Mouse (Mus musculus) MEL (cell line): ENCODE measurements at regions not wholly inside any gene's neighbourhood (a gene's known extent, or its start where the extent isn't known, plus 50 kb on each side); places are given as distances from the start of the nearest gene placed in this dataset.

Source experiments
- DNase-seq: peaks from one replicate; pipeline ENCODE4 v3.0.0; 2011; ENCODE audit warnings: low read depth, low spot score
- H3K27ac ChIP-seq: 2 replicates; pipeline ENCODE4 v1.5.1; 2012; ENCODE audit warnings: low read depth, mild to moderate bottlenecking, control low read depth, low read length, moderate library complexity; ENCODE audit not compliant: control insufficient read depth
- H3K27me3 ChIP-seq, 2 experiments: fragments of 150-350 bp in 1 of 2; sonication (generic) in 1 of 2; 2 replicates each; pipeline ENCODE4 v1.6.1; 2012; ENCODE audit warnings: low read length in 2 of 2, mild to moderate bottlenecking in 2 of 2, improper control_type of control experiment in 1 of 2, moderate library complexity in 1 of 2; ENCODE audit not compliant: insufficient read depth in 2 of 2, control insufficient read depth in 1 of 2
- H3K36me3 ChIP-seq, 2 experiments: 2 replicates each; pipeline ENCODE4 v1.6.1; 2012 to 2014; ENCODE audit warnings: low read length in 2 of 2, improper control_type of control experiment in 1 of 2, inconsistent platforms in 1 of 2, mild to moderate bottlenecking in 1 of 2; ENCODE audit not compliant: insufficient read depth in 2 of 2, control insufficient read depth in 1 of 2
- H3K4me1 ChIP-seq, 2 experiments: fragments of 150-350 bp in 1 of 2; sonication (generic) in 1 of 2; 2 replicates each; pipeline ENCODE4 v1.6.1; 2012; ENCODE audit warnings: low read length in 2 of 2, improper control_type of control experiment in 1 of 2, mild to moderate bottlenecking in 1 of 2; ENCODE audit not compliant: insufficient read depth in 2 of 2, control insufficient read depth in 1 of 2
- H3K4me3 ChIP-seq, 2 experiments: fragments of 150-350 bp in 1 of 2; sonication (generic) in 1 of 2; 2 replicates each; pipeline ENCODE4 v1.5.1; 2012; ENCODE audit warnings: low read depth in 2 of 2, low read length in 2 of 2, mild to moderate bottlenecking in 2 of 2, moderate library complexity in 2 of 2, control low read depth in 1 of 2, improper control_type of control experiment in 1 of 2; ENCODE audit not compliant: control insufficient read depth in 1 of 2, insufficient read depth in 1 of 2
- H3K79me2 ChIP-seq: 2 replicates; pipeline ENCODE4 v1.6.1; 2012; ENCODE audit warnings: mild to moderate bottlenecking, low read length, moderate library complexity; ENCODE audit not compliant: control insufficient read depth, poor library complexity, insufficient read depth
- H3K9ac ChIP-seq: 2 replicates; pipeline ENCODE4 v1.6.1; 2012; ENCODE audit warnings: low read depth, mild to moderate bottlenecking, control low read depth, low read length, moderate library complexity; ENCODE audit not compliant: control insufficient read depth, poor library complexity, severe bottlenecking
- H3K9me3 ChIP-seq: fragments of 150-350 bp; sonication (generic); replicated peaks from 2 replicates; pipeline ENCODE4 v1.6.1; 2012; ENCODE audit warnings: mild to moderate bottlenecking, low read length, improper control_type of control experiment, moderate library complexity; ENCODE audit not compliant: insufficient read depth
- BHLHE40 ChIP-seq: IDR thresholded peaks from 2 replicates; pipeline ENCODE4 v1.6.1; 2012; ENCODE audit warnings: low read depth, mild to moderate bottlenecking, inconsistent platforms, low read length, improper control_type of control experiment, borderline replicate concordance
- CHD2 ChIP-seq: IDR thresholded peaks from 2 replicates; pipeline ENCODE4 v1.6.1; 2011; ENCODE audit warnings: low read length, improper control_type of control experiment
- CTCF ChIP-seq, 3 experiments: IDR thresholded peaks in 2 of 3; conservative IDR thresholded peaks in 1 of 3; 2 replicates each; pipeline ENCODE4 v1.5.1; 2011 to 2012; ENCODE audit warnings: low read length in 3 of 3, low read depth in 2 of 3, mild to moderate bottlenecking in 2 of 3, improper control_type of control experiment in 1 of 3, inconsistent platforms in 1 of 3, mixed read lengths in 1 of 3, moderate library complexity in 1 of 3; ENCODE audit not compliant: control insufficient read depth in 1 of 3, insufficient read depth in 1 of 3, poor library complexity in 1 of 3, severe bottlenecking in 1 of 3
- E2F4 ChIP-seq: IDR thresholded peaks from 2 replicates; pipeline ENCODE4 v1.6.1; 2011; ENCODE audit warnings: low read depth, low read length, improper control_type of control experiment, borderline replicate concordance
- EP300 ChIP-seq, 2 experiments: IDR thresholded peaks; 2 replicates each; pipeline ENCODE4 v1.6.1; 2011; ENCODE audit warnings: improper control_type of control experiment in 2 of 2, low read length in 2 of 2, low read depth in 1 of 2, mild to moderate bottlenecking in 1 of 2
- GABPA ChIP-seq: IDR thresholded peaks from 2 replicates; pipeline ENCODE4 v1.6.1; 2012; ENCODE audit warnings: low read depth, mild to moderate bottlenecking, inconsistent platforms, low read length, improper control_type of control experiment, moderate library complexity
- GATA1 ChIP-seq: IDR thresholded peaks from 2 replicates; pipeline ENCODE4 v1.6.1; 2011; ENCODE audit warnings: low read depth, low read length, improper control_type of control experiment
- HCFC1 ChIP-seq: IDR thresholded peaks from 2 replicates; pipeline ENCODE4 v1.6.1; 2012; ENCODE audit warnings: low read depth, mild to moderate bottlenecking, inconsistent platforms, low read length, improper control_type of control experiment, moderate library complexity
- JUND ChIP-seq: IDR thresholded peaks from 2 replicates; pipeline ENCODE4 v1.6.1; 2011; ENCODE audit warnings: low read depth, mild to moderate bottlenecking, improper control_type of control experiment, low read length
- KAT2A ChIP-seq: conservative IDR thresholded peaks from 2 replicates; pipeline ENCODE4 v1.6.1; 2012; ENCODE audit warnings: low read depth, low read length, improper control_type of control experiment, inconsistent platforms
- MAFK ChIP-seq: IDR thresholded peaks from 2 replicates; pipeline ENCODE4 v1.6.1; 2011; ENCODE audit warnings: low read depth, mild to moderate bottlenecking, low read length, improper control_type of control experiment, borderline replicate concordance
- MAX ChIP-seq: IDR thresholded peaks from 2 replicates; pipeline ENCODE4 v1.6.1; 2011; ENCODE audit warnings: low read length, improper control_type of control experiment
- MAZ ChIP-seq: IDR thresholded peaks from 2 replicates; pipeline ENCODE4 v1.6.1; 2012; ENCODE audit warnings: low read depth, mild to moderate bottlenecking, inconsistent platforms, low read length, improper control_type of control experiment
- MEF2A ChIP-seq: IDR thresholded peaks from 2 replicates; pipeline ENCODE4 v1.6.1; 2014; ENCODE audit warnings: low read depth, mild to moderate bottlenecking, inconsistent platforms, low read length, improper control_type of control experiment; ENCODE audit not compliant: poor library complexity, insufficient replicate concordance, severe bottlenecking; ENCODE audit errors: extremely low read depth
- MYB ChIP-seq: IDR thresholded peaks from 2 replicates; pipeline ENCODE4 v1.6.1; 2011; ENCODE audit warnings: mild to moderate bottlenecking, low read depth, low read length, improper control_type of control experiment
- MYC ChIP-seq: IDR thresholded peaks from 2 replicates; pipeline ENCODE4 v1.6.1; 2011; ENCODE audit warnings: low read depth, mild to moderate bottlenecking, low read length, improper control_type of control experiment, moderate library complexity
- NELFE ChIP-seq: IDR thresholded peaks from 2 replicates; pipeline ENCODE4 v1.6.1; 2011; ENCODE audit warnings: low read depth, low read length, improper control_type of control experiment
- POLR2AphosphoS5 ChIP-seq: IDR thresholded peaks from 2 replicates; pipeline ENCODE4 v1.6.1; 2012; ENCODE audit warnings: low read depth, borderline replicate concordance, mild to moderate bottlenecking, inconsistent platforms, low read length, moderate library complexity, mixed read lengths
- RAD21 ChIP-seq: IDR thresholded peaks from 2 replicates; pipeline ENCODE4 v1.6.1; 2011; ENCODE audit warnings: mild to moderate bottlenecking, low read depth, low read length, improper control_type of control experiment
- SMC3 ChIP-seq: IDR thresholded peaks from 2 replicates; pipeline ENCODE4 v1.6.1; 2011; ENCODE audit warnings: low read depth, low read length, improper control_type of control experiment
- TAL1 ChIP-seq: IDR thresholded peaks from 2 replicates; pipeline ENCODE4 v1.6.1; 2012; ENCODE audit warnings: mild to moderate bottlenecking, inconsistent platforms, low read length, moderate library complexity, mixed read lengths
- TBP ChIP-seq: IDR thresholded peaks from 2 replicates; pipeline ENCODE4 v1.8.0; 2011; ENCODE audit warnings: low read depth, low read length, improper control_type of control experiment
- TCF12 ChIP-seq: IDR thresholded peaks from 2 replicates; pipeline ENCODE4 v1.6.1; 2014; ENCODE audit warnings: low read depth, mild to moderate bottlenecking, inconsistent platforms, low read length, improper control_type of control experiment, moderate library complexity
- USF2 ChIP-seq, 2 experiments: IDR thresholded peaks; 2 replicates each; pipeline ENCODE4 v1.6.1; 2011 to 2012; ENCODE audit warnings: improper control_type of control experiment in 2 of 2, low read length in 2 of 2, borderline replicate concordance in 1 of 2, inconsistent platforms in 1 of 2, low read depth in 1 of 2, mild to moderate bottlenecking in 1 of 2; ENCODE audit not compliant: insufficient read depth in 1 of 2
- ZC3H11A ChIP-seq: IDR thresholded peaks from 2 replicates; pipeline ENCODE4 v1.6.1; 2012; ENCODE audit warnings: low read depth, mild to moderate bottlenecking, inconsistent platforms, low read length, improper control_type of control experiment
- ZKSCAN1 ChIP-seq: IDR thresholded peaks from 2 replicates; pipeline ENCODE4 v1.6.1; 2012; ENCODE audit warnings: low read depth, mild to moderate bottlenecking, inconsistent platforms, low read length, improper control_type of control experiment, moderate library complexity
- ZMIZ1 ChIP-seq: IDR thresholded peaks from 2 replicates; pipeline ENCODE4 v1.6.1; 2012; ENCODE audit warnings: low read depth, mild to moderate bottlenecking, inconsistent platforms, low read length, improper control_type of control experiment, moderate library complexity
- ZNF384 ChIP-seq: IDR thresholded peaks from 2 replicates; pipeline ENCODE4 v1.6.1; 2012; ENCODE audit warnings: low read depth, mild to moderate bottlenecking, inconsistent platforms, low read length, improper control_type of control experiment

- TF ChIP-seq MAX (no peak), POLR2AphosphoS5 (no peak), ZNF384 (no peak)
- no peak overlapping the region for H3K9ac ChIP-seq
- no peaks in the 10 kb centered on the region for H3K9me3 ChIP-seq
- no peak for DNase-seq
- no peak overlapping the region for H3K27ac ChIP-seq
- no peak overlapping the region for H3K4me3 ChIP-seq
- H3K79me2 ChIP-seq, result no peaks in the 10 kb centered on the region
- no peaks in the 10 kb centered on the region for H3K36me3 ChIP-seq
- H3K4me1 ChIP-seq, result no peaks in the 10 kb centered on the region
- no peaks in the 10 kb centered on the region for H3K27me3 ChIP-seq
Measured at GRCm38 (mm10) chr2:148560013-148560773, 112.2 kb upstream of the Nxt1 start.

GRCm38 (mm10) chr2:148559376-148559775, 113.0 kb upstream of the Nxt1 start:
- H3K4me3 ChIP-seq, result no peak overlapping the region
- H3K36me3 ChIP-seq, result no peaks in the 10 kb centered on the region
- no peak overlapping the region for H3K9ac ChIP-seq
- TF ChIP-seq JUND (no peak), MYC (no peak), MAZ (no peak), NELFE (no peak), HCFC1 (no peak), MAFK (no peak), GATA1 (no peak), KAT2A (no peak), EP300 (IDR thresholded peaks at IDR 0.05; ENCODE audit: low read depth in 1 of 2, low read length in 2 of 2) (no peak), GABPA (no peak), RAD21 (no peak), MYB (no peak), ZC3H11A (no peak), CHD2 (no peak)
- H3K27me3 ChIP-seq, result no peaks in the 10 kb centered on the region
- DNase-seq, result no peak
- no peaks in the 10 kb centered on the region for H3K9me3 ChIP-seq
- no peak overlapping the region for H3K27ac ChIP-seq
- no peaks in the 10 kb centered on the region for H3K4me1 ChIP-seq
- no peaks in the 10 kb centered on the region for H3K79me2 ChIP-seq

- H3K27me3 ChIP-seq, result no peaks in the 10 kb centered on the region
- DNase-seq, result no peak
- no peaks in the 10 kb centered on the region for H3K79me2 ChIP-seq
- H3K36me3 ChIP-seq, result no peaks in the 10 kb centered on the region
- no peaks in the 10 kb centered on the region for H3K4me1 ChIP-seq
- no peaks in the 10 kb centered on the region for H3K9me3 ChIP-seq
- no peak overlapping the region for H3K27ac ChIP-seq
- no peak overlapping the region for H3K4me3 ChIP-seq
- no peak overlapping the region for H3K9ac ChIP-seq
- TF ChIP-seq KAT2A (no peak), ZKSCAN1 (no peak), ZNF384 (no peak), MEF2A (no peak), BHLHE40 (no peak), TBP (no peak), ZMIZ1 (no peak), SMC3 (no peak), MAX (no peak), USF2 (IDR thresholded peaks at IDR 0.05; ENCODE audit: borderline replicate concordance in 1 of 2, insufficient read depth in 1 of 2, low read depth in 1 of 2, low read length in 2 of 2) (no peak), CHD2 (no peak), TCF12 (no peak), TAL1 (no peak), CTCF (IDR thresholded peaks at IDR 0.05 in 2 of 3, conservative IDR thresholded peaks at IDR 0.05 in 1 of 3; ENCODE audit: control insufficient read depth in 1 of 3, insufficient read depth in 1 of 3, low read depth in 2 of 3, low read length in 3 of 3, poor library complexity in 1 of 3, severe bottlenecking in 1 of 3) (no peak), E2F4 (no peak), MAFK (no peak)
Measured at GRCm38 (mm10) chr2:148558365-148558764, 114.0 kb upstream of the Nxt1 start.
